Mouse (Mus musculus) right cerebral cortex, postnatal 25 days (tissue): ENCODE data around the gene Cldn4.
"Not testable (repeated sequence)": the region's sequence is repeated elsewhere in the genome, so short reads cannot be mapped to it uniquely, and the experiment has no call there.

Experiments used
- DNase-seq: peaks from one replicate; pipeline ENCODE4 v3.0.0; 2022

Gene Cldn4

GRCm38 (mm10) chr5:134946857-134947255, at the start of gene Cldn4:
Gene Cldn4 (minus strand): TSS chr5:134946934.
- no peak for DNase-seq

GRCm38 (mm10) chr5:134992566-134992965, 45.8 kb upstream of the Cldn4 start:
- DNase-seq = no peak

- DNase-seq = no peak
These were observed 43.0 kb upstream of the Cldn4 start for GRCm38 (mm10) chr5:134989741-134990140.

- DNase-seq = no peak
These were observed 42.4 kb upstream of the Cldn4 start for GRCm38 (mm10) chr5:134989166-134989565.

GRCm38 (mm10) chr5:134986298-134987268, 39.8 kb upstream of the Cldn4 start:
- DNase-seq = peak; percentile 18

GRCm38 (mm10) chr5:134985633-134986297, 39.0 kb upstream of the Cldn4 start, which contains the start of gene Cldn3:
Gene Cldn3 (plus strand): TSS chr5:134986214.
- no peak for DNase-seq

- DNase-seq = no peak
These were observed 37.0 kb upstream of the Cldn4 start for GRCm38 (mm10) chr5:134983771-134984170.

- no peak for DNase-seq
These were observed 36.4 kb upstream of the Cldn4 start for GRCm38 (mm10) chr5:134983111-134983510.

GRCm38 (mm10) chr5:134981149-134981548, 34.4 kb upstream of the Cldn4 start:
- no peak for DNase-seq

- no peak for DNase-seq
These were observed 31.1 kb upstream of the Cldn4 start for GRCm38 (mm10) chr5:134977837-134978236.

- no peak for DNase-seq
These were observed 30.0 kb upstream of the Cldn4 start for GRCm38 (mm10) chr5:134976577-134977250.

GRCm38 (mm10) chr5:134976164-134976563, 29.4 kb upstream of the Cldn4 start:
- DNase-seq = no peak

- DNase-seq = no peak
These were observed 28.2 kb upstream of the Cldn4 start for GRCm38 (mm10) chr5:134974921-134975320.

- DNase-seq = no peak
These were observed 27.6 kb upstream of the Cldn4 start for GRCm38 (mm10) chr5:134974294-134974693.

- no peak for DNase-seq
These were observed 26.8 kb upstream of the Cldn4 start for GRCm38 (mm10) chr5:134973526-134973925.

GRCm38 (mm10) chr5:134973081-134973480, 26.3 kb upstream of the Cldn4 start:
- no peak for DNase-seq

GRCm38 (mm10) chr5:134970671-134971070, 23.9 kb upstream of the Cldn4 start:
- no peak for DNase-seq

- DNase-seq = no peak
These were observed 20.6 kb upstream of the Cldn4 start for GRCm38 (mm10) chr5:134967164-134967944.

GRCm38 (mm10) chr5:134965852-134966821, 19.4 kb upstream of the Cldn4 start:
- DNase-seq = no peak

GRCm38 (mm10) chr5:134965473-134965851, 18.7 kb upstream of the Cldn4 start:
- peak; percentile 59 for DNase-seq

GRCm38 (mm10) chr5:134964655-134965054, 17.9 kb upstream of the Cldn4 start:
- DNase-seq = not testable (repeated sequence)
